Mouse (Mus musculus): ENCODE data around the gene Igfbp6.

Igfbp6 gene

DNA sequence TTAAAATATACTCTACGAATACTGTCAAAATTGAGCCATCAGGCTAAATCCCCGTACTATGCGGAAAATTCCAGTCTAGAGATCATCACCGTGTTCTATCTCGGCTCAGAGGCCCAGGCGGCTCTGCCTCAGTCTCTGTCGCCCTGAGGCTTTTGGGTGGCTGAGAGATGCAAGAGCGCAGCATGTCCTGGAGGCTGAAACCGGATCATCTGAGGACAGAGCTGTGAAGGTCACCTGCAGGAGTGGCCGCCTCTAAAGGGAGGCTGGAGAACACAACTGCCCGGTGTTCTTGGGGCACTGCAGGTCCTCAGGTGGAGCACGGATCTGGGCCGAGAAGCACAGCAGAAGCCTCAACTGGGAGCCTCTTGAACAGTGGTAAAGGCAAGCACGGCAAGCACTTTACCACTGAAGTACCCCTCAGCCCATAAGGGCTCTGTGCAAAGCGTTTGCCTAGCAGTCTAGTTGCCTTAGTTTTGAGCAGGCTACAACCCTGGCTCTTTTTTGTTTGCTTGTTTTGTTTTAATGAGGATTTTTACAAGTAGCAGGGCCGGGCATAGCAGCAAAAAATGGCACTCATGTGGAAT is 31.7 kb downstream of the Igfbp6 start:
- DNase-seq (ENCODE audit: extremely low spot score), result no peak

DNA sequence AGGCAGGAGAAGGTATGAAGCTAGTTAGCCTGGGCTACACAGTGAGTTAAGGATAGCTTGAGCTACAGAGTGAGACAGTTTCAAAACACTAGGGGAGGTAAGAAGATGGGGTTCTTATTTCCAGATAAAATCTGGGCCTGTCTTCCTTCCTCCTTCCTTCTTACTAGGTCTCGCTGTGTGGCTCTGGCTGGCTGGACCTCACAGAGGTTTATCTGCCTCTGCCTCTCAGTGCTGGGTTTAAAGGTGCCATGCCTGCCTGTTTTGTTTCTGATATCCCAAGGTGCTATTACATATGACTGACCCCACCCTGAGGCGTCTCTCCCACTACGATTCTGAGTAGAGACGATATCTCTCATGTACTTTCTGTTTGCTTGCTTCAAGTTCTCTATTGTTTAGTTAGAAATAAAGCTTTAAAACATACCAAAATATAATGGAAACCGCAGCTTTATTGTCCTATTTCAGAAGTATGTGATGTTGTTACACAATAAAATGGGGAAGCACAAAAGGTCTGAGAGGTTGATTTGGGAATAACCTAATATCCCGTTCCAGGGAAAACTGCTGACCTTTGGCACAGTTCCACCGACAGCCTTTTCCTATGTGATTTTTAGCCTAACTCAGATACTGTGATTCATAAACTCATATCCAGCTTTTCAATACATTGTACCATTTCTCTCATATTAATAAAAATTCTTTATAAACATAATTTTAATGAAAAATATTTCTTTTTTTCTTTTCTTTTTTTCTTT is 32.6 kb downstream of the Igfbp6 start:
- no peak for DNase-seq (ENCODE audit: extremely low spot score)

DNA sequence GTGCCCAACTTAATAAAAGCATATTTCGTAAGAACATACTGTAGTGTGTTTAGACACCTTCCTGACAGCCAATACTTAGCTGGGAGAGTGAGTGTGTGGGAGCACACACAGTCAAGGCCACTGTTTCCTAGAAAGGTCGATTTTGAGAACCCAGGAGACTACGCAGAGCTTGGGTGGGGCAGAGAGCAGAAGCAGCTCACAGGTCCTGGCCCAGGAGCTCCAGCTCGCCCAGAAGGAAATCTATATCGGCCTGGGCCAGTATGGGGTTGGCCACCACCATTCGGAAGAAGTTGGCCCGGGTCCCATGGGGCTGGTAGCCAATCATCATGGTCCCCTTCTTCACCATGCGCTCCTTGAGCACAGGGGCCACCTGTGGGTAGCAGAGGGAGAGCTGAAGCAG is 33.3 kb downstream of the Igfbp6 start:
- DNase-seq (ENCODE audit: extremely low spot score), result no peak

DNA sequence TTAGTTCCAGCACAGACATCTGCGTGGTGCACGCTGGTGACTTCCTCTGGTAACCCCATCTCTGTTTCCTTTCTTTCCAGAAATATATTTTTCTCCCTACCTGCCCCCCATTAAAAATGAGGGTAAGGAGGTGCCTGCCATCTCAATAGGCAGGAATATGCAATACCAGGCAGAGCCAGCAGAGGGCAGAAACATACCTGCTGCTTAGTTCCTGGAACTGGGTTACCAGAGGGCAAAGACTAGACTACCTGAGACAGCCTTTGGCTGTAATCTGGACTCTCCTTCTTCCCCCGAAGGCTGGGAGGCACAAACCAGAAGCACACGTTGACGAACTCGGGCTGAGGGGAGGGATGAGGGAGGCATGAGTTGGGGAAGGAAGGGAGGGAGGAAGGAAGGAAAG is 34.1 kb downstream of the Igfbp6 start:
- peak; percentile 68 for DNase-seq (ENCODE audit: extremely low spot score)

DNA sequence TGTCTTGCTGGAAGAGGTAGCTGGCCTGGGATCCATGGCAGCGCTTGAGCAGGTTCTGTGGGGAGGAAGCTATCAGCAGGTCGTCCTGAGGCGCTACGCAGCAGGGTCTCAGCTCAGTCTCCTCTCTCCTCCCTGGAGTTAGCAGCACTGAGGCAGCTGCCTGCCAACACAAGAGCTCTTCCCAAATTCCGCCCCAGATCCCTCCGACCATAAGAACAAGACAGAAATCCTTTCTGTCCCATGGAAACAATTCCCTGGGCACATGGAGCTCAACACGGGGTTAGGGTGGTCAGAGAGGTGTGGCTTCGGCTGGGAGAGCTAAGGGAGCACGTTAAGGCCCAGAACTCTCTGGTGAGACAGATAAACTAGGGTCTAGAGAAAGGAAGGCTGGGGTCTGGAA is 34.9 kb downstream of the Igfbp6 start:
- no peak for DNase-seq (ENCODE audit: extremely low spot score)

DNA sequence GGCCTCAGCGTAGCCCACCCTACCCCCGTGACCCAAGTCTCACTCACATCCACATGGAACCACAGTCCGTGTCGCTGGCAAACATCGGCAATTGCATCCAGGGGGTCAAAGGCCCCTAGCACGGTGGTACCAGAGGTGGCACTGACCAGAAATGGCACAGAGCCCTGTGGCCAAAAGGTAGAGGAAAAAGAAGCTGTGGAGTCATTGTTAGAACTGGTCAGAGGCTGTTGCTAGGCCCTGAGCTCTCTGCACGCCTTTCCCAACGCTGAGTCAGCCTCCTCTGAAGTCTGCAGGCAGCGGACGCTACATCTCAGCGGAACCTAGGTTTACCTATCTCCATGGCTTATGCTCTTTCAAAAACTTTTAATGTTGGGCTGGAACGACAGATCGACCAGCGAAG is 35.8 kb downstream of the Igfbp6 start:
- no peak for DNase-seq (ENCODE audit: extremely low spot score)

DNA sequence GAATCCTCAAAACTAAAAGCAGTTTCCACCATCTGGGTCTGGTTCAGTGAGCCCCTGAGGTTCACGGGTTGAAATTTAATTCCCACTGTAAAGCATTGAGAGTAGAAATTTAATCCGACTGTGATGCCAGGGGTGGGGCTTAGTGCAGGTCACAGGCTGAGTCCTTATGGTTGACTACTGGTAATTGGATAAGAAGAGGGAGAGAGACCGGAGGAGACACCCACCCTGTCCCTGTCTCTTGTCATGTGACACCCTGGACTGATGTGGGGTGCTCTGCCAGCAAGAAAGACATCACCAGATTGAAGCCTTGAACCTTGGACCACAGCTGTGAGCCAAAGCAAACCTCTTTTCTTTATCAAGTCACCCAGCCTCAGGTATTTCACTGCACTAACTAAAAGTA is 38.9 kb downstream of the Igfbp6 start:
- DNase-seq (ENCODE audit: extremely low spot score), result no peak

DNA sequence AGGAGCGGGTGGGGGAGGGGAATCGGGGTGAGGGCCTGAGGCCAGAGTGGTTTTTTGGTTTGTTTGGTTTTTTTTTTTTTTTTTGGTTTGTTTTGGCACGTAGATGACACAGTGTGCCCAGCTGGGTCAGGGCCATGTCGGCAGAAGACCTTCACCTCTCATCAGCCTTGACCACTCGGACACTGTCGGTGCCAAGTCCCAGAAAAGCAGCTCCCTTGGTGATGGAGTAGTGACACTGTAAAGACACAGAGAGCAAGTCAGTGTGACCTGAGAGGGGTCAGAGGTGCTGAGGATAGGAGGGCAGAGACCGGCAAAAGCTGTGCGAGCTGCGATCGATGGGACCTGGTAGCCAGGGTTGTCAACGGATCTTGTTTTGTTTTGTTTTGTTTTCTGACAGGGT is 42.1 kb downstream of the Igfbp6 start:
- DNase-seq (ENCODE audit: extremely low spot score), result no peak

DNA sequence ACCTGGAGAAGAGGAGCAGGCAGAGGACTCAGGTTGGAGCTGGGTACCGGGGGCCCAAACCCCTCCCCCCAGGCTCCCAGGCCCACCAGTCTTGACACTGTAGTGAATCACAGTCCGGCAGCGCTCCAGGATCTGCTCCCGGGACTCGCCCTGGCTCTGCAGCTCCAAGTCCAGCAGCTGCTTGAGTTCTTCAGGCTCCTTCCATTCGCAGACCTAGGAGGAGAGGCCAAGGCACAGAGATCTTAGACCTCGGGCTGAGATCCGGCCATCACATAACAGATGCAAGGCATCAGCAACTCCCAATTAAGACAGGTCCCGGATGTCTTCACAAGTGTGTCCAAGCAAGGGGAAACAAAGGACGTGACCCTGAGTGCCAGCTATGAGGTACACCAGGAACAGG is 43.9 kb downstream of the Igfbp6 start:
- DNase-seq (ENCODE audit: extremely low spot score), result no peak

DNA sequence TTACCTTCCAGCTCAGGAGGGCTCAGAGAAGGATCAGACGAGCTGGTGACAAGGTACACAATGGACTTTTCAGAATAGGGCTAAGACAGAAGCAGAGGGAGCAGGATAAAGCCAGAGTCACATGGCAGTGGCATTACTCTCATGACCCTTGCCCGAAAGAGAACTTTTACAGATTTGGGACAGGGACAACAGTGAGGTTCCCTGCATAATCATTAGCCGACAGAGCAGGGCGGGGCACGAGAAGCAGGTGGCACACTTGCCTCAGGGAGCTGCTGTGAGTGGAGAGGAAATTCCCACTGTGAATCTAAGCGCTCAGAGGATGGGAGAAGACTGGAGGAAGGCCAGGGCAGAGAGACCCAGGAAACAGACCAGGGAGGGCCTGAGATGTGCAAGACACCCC is 44.7 kb downstream of the Igfbp6 start:
- no peak for DNase-seq (ENCODE audit: extremely low spot score)

DNA sequence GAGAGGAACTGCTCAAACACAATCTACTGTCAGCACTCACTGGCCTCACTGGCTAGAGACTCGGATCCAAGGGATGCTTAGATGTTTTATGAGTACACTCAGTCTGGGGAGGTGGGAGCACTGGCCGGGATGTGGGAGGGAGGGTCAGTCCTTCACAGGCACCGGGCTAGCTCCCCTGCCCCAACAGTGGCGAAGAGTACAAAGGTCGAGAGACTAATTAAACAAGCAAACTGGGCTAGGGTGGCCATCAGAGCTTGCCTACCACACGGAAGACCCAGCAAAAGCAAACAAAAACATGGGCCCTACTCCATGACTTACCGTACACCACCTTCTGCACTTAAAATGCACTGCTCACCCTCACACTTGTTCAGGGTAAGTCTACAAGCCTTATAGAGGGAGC is 47.5 kb downstream of the Igfbp6 start:
- no peak for DNase-seq (ENCODE audit: extremely low spot score)

DNA sequence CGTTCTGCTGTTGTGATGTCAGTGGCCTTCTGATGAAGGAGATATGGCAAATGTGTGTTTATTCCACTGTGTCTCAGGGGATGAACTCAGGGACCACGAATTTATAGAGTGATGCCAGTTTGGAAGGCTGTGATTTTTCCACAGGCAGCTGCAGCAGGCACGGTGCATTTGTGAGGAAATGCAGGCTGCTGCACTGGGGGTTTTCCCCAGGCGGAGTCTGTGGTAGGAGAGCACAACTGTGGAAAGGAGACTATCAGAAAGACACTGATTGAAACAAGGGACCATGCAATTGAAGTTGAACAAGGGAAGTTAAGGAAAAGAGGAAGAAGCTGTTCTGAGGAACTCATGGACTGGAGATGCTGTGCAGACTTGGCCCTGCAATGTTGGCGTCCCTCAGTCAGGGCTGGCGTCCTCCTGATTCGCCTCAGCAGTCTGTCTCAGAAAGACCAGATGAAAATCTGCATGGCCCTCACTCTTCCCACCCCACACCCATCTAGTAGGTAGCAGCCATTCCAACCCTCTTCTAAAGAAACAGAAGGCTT is 48.2 kb downstream of the Igfbp6 start:
- no peak for DNase-seq (ENCODE audit: extremely low spot score)

DNA sequence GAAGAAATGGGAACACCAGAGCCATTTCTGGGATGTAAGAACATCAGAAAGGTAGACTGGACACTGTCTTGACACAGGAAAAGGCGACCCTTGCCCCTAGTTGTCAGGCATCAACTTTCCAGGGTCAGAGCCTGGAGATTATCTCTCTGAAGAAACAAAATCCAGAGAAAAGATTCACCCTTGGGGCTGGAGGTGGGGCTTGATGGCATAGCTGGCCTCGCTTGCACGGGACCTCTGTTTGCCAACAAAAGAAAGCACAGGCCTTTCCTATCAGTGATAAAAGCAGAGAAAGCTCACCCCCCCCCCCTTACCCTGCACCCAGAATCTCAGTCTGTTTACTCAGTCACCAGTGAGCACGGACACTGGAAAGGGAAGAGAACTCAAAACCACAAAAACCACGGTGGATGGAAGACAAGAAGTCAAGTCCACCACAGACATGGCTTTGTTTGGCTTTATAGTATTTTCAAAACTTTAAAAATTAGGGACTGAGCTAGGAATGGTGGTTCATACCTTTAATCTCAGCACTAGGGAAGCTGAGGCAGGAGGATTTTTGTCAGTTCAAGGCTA is 48.7 kb downstream of the Igfbp6 start:
- DNase-seq (ENCODE audit: extremely low spot score), result no peak

DNA sequence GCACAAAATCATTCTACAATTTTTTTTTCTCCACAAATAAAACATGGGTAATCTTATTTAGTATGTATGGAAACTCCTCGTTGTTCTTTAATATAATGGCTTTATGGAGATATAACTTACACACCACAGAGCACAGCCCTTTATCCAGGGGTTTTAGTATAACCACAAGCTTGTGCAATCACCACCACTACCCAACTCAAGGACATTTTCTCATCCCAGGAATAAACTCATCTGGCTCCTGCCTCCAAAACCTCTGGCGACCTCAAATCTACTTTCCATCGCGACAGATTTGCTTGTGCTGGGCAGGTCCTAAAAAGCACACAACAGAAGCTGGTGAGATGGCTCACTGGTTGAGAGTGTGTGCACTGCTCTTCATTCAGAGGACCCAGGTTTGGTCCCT is 49.5 kb downstream of the Igfbp6 start:
- DNase-seq (ENCODE audit: extremely low spot score), result no peak

DNA sequence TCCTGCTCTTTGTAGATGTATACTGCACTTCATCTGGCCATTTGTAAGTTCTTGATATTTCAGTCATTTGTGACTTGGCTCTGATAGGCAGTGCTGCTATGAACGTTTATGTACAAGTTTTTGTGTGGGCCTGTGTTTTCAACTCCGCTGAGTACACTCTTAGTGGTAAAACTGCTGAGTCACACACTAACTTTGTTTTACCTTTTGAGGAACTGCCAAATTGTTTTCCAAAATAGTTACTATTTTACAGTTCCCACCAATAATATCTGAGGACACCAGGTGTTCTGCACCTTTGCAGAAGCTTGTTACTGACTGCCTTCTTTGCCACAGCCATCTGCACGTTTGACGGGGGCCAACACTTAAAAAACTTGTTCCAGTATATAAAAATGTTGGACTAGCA is 50.3 kb downstream of the Igfbp6 start:
- no peak for DNase-seq (ENCODE audit: extremely low spot score)

DNA sequence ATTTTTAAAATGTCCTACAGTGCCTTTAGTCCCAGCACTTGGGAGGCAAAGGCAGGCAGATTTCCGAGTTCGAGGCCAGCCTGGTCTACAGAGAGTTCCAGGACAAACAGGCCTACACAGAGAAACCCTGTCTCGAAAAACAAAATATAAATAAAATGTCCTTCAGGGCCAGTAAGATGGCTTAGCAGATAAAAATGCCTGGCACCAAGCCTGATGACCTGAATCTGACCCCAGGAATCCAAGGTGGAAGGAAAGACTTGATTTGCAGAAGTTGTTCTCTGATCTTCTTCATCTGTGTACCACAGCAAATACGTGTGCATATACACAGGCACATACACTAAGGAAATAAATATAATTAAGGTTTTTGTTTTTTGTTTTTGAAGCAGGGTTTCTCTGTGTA is 51.2 kb downstream of the Igfbp6 start:
- no peak for DNase-seq (ENCODE audit: extremely low spot score)

DNA sequence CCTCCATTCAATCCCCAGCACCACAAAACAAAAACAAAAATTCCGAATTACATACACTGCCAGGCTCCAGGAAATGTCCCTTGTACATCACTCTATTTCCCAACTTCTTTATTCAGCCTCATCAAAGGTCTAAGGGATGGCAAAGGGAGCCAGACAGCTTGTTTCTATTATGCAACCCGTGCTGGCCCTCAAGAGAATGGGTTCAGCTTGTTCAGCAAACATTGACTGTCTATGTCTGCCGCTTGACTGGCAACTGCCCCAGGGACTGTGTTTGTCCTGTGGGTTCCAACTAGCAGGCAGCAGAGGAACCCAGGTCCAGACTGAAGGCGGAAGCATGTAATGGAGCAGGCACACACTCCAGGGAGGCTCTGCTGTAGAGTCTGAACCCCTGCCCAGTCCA is 54.7 kb downstream of the Igfbp6 start:
- no peak for DNase-seq (ENCODE audit: extremely low spot score)
